Mouse (Mus musculus): ENCODE results near the gene Mrrf.
"Not testable (repeated sequence)": the region's sequence is repeated elsewhere in the genome, so short reads cannot be mapped to it uniquely, and the experiment has no call there.

Mrrf gene

GRCm38 (mm10) chr2:36129051-36129450, 7.1 kb upstream of the Mrrf start:
- no peak for DNase-seq (ENCODE audit: low spot score)

GRCm38 (mm10) chr2:36135887-36136286, 302 bp upstream of the Mrrf start:
- no peak for DNase-seq (ENCODE audit: low spot score)

GRCm38 (mm10) chr2:36139096-36139495, 2.9 kb downstream of the Mrrf start:
- DNase-seq (ENCODE audit: low spot score): no peak

- DNase-seq (ENCODE audit: low spot score): no peak
These were observed 12.7 kb downstream of the Mrrf start for GRCm38 (mm10) chr2:36148876-36149365.

GRCm38 (mm10) chr2:36152401-36152800, 16.2 kb downstream of the Mrrf start:
- DNase-seq (ENCODE audit: low spot score): not testable (repeated sequence)

- DNase-seq (ENCODE audit: low spot score): no peak
These were observed 21.3 kb downstream of the Mrrf start for GRCm38 (mm10) chr2:36157461-36157860.

- DNase-seq (ENCODE audit: low spot score): no peak
These were observed 23.1 kb downstream of the Mrrf start for GRCm38 (mm10) chr2:36159336-36159735.

- no peak for DNase-seq (ENCODE audit: low spot score)
These were observed 31.9 kb downstream of the Mrrf start for GRCm38 (mm10) chr2:36167990-36168618.

- DNase-seq (ENCODE audit: low spot score): no peak
These were observed 33.0 kb downstream of the Mrrf start for GRCm38 (mm10) chr2:36169176-36169575.

GRCm38 (mm10) chr2:36172136-36172535, 35.9 kb downstream of the Mrrf start:
- DNase-seq (ENCODE audit: low spot score): no peak

- no peak for DNase-seq (ENCODE audit: low spot score)
These were observed 36.4 kb downstream of the Mrrf start for GRCm38 (mm10) chr2:36172574-36172973.

- no peak for DNase-seq (ENCODE audit: low spot score)
These were observed 43.3 kb downstream of the Mrrf start for GRCm38 (mm10) chr2:36179487-36179886.

- DNase-seq (ENCODE audit: low spot score): not testable (repeated sequence)
These were observed 45.6 kb downstream of the Mrrf start for GRCm38 (mm10) chr2:36181587-36182368.

GRCm38 (mm10) chr2:36183278-36183677, 47.1 kb downstream of the Mrrf start:
- DNase-seq (ENCODE audit: low spot score): no peak

GRCm38 (mm10) chr2:36184192-36184591, 48.0 kb downstream of the Mrrf start:
- no peak for DNase-seq (ENCODE audit: low spot score)

- no peak for DNase-seq (ENCODE audit: low spot score)
These were observed 48.7 kb downstream of the Mrrf start for GRCm38 (mm10) chr2:36184876-36185275.

GRCm38 (mm10) chr2:36189200-36189599, 53.0 kb downstream of the Mrrf start:
- not testable (repeated sequence) for DNase-seq (ENCODE audit: low spot score)

- DNase-seq (ENCODE audit: low spot score): no peak
These were observed 55.1 kb downstream of the Mrrf start for GRCm38 (mm10) chr2:36191098-36191941.

- no peak for DNase-seq (ENCODE audit: low spot score)
These were observed 60.8 kb downstream of the Mrrf start for GRCm38 (mm10) chr2:36197021-36197420.

- no peak for DNase-seq (ENCODE audit: low spot score)
These were observed 62.0 kb downstream of the Mrrf start for GRCm38 (mm10) chr2:36197919-36198881.

GRCm38 (mm10) chr2:36198882-36199262, 62.7 kb downstream of the Mrrf start:
- no peak for DNase-seq (ENCODE audit: low spot score)
